Mouse (Mus musculus) layer of hippocampus, adult 2 months (tissue): Measurements from ENCODE around the gene Prox1. TPM values are rescaled to one million over a fixed set of nuclear protein-coding genes. Genes with fewer than 3 reads are reported as not detected.

Source experiments
- DNase-seq, 2 experiments: peaks; one replicate each; pipeline ENCODE4 v3.0.0; 2022; ENCODE audit warnings: low spot score in 2 of 2
- H3K27ac ChIP-seq: fragments of 200-600 bp; 2 replicates; pipeline ENCODE4 v1.8.1; 2022
- H3K4me3 ChIP-seq: fragments of 200-600 bp; 2 replicates; pipeline ENCODE4 v1.8.1; 2022; ENCODE audit warnings: mild to moderate bottlenecking
- CTCF ChIP-seq: fragments of 200-600 bp; conservative IDR thresholded peaks from 2 replicates; pipeline ENCODE4 v1.8.1; 2022; ENCODE audit warnings: antibody characterized with exemption, mild to moderate bottlenecking, moderate library complexity
- total RNA-seq, 2 experiments: library from RNA; stranded (reverse); gene quantifications; 2 replicates each; pipeline ENCODE4 v1.2.3; 2021

Gene Prox1
- total RNA-seq, 2 experiments from 2014 or later: 102 to 112 TPM

DNA sequence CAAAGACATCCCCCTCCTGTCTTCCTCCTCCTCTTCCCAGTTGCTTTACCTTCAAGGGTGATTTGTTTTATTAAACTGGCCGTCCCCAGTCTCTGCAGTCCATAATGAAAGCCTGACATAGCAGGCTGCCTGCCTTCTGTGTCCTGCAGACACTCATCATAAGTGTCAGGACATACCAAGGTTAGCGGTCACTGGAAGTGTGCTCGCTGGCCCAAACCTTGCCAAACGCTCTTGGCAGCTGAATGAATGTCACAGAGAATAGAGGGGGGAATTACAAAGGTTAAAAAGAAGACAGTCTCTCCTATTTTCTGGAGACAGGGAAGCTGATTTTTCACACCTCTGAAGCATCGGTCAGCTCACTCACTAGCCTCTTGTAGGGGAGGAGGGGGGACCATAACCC, 42.6 kb downstream of the Prox1 start:
- peak overlapping the region; percentile 53; the same call in 1 of the 2 replicates for H3K27ac ChIP-seq
- no peak for DNase-seq
- no peak for TF ChIP-seq CTCF
- no peak overlapping the region for H3K4me3 ChIP-seq

DNA sequence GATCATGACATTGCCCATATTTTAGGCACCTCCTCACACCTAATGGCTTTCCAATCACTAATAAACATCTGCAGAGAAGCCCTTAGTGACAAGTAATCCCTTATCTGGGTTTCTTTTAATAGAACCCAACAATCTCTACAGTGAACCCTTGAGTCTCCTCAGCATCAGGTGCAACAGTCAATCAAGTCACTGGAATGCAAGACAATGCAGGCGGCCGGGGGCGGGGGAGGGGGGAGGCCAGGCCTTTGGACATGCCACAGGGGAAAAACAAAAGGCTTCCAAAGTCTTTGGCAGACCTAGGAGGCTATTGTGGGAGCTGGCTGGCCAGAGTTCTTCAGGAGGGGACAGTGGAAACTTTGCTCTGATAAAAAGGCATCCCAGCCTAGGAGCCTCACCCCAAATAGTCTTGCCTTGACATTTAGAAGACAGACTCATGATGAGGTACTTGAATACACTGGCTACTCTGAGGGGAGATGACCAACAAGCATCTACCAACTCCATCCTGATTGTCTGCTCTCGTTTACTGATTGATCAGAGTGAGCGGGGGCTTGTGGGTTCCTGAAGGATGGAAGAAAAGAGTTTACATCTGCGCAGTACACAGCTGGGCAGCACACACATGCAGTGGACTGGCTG, 43.2 kb downstream of the Prox1 start:
- TF ChIP-seq CTCF: no peak
- no peak for DNase-seq
- Histone ChIP-seq H3K27ac (peak overlapping the region; percentile 10; the same call in 1 of the 2 replicates), H3K4me3 (no peak overlapping the region)

DNA sequence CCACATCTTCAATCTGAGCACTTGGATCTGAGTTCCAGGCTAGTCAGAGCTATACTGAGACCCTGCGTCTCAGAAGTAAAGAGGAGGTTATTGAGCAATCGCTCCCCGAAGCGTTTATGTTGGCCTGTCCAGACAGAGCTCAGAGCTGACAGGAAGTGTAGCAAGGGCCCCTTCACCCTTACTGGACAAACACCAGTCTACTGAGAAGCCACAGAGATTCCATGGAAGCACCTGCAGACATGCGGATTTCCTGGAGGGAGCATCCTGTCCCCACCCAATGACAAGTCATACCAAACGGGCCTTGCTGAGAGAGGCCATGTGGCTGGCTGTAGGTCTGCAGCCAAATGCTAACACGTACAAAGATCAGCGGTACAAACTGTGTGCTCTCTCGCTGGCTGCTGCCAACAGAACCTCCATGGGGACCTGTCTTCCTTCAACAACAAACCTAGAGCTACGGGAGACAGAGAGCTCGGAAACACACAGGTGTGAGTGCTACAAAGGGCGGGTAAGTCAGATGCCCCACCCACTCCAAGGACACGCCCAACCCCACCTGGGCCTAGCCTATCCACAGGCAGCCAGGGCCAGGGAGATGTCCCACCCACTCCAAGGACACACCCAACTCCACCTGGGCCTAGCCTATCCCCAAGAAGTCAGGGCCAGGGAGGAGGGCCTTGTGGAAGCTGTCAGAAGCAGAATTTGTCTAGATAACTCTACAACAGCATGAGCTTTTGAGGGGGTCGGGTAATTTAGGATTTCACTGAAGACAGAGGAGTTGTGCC, 45.4 kb downstream of the Prox1 start:
- TF ChIP-seq CTCF: no peak
- no peak for DNase-seq
- no peak overlapping the region for H3K27ac ChIP-seq
- no peak overlapping the region for H3K4me3 ChIP-seq

GRCm38 (mm10) chr1:190123404-190123803, 47.1 kb downstream of the Prox1 start:
- DNase-seq: no peak
- Histone ChIP-seq H3K4me3 (no peak overlapping the region), H3K27ac (peak overlapping the region; percentile 20; the same call in 1 of the 2 replicates)
- no peak for TF ChIP-seq CTCF

- no peak for DNase-seq
- peak; percentile 61 for TF ChIP-seq CTCF
- H3K4me3 ChIP-seq: no peak overlapping the region
- H3K27ac ChIP-seq: no peak overlapping the region
These were observed 54.5 kb downstream of the Prox1 start for GRCm38 (mm10) chr1:190115985-190116384.

DNA sequence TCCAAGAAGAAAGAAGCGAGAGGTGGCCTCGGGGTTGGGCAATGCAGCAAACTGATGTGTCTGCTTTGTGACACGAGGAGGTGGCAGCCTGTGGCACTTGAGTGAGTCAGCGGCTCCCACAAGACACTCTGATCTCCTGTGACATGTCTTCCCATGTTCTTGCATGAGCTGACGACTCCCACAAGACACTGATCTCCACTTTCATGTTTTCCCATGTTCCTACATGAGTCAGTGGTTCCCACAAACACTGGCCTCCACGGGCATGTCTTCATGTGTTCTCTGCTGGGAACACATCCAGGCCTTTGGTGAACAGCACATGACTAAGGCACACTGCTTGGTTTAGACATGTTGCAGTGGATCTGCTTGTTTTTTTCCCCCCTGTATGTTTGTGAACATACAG, 58.8 kb downstream of the Prox1 start:
- TF ChIP-seq CTCF: no peak
- H3K4me3 ChIP-seq: no peak overlapping the region
- H3K27ac ChIP-seq: no peak overlapping the region
- DNase-seq: no peak

- H3K27ac ChIP-seq: no peak overlapping the region
- DNase-seq: no peak
- no peak for TF ChIP-seq CTCF
- no peak overlapping the region for H3K4me3 ChIP-seq
These were observed 62.9 kb downstream of the Prox1 start for GRCm38 (mm10) chr1:190107587-190107986.

DNA sequence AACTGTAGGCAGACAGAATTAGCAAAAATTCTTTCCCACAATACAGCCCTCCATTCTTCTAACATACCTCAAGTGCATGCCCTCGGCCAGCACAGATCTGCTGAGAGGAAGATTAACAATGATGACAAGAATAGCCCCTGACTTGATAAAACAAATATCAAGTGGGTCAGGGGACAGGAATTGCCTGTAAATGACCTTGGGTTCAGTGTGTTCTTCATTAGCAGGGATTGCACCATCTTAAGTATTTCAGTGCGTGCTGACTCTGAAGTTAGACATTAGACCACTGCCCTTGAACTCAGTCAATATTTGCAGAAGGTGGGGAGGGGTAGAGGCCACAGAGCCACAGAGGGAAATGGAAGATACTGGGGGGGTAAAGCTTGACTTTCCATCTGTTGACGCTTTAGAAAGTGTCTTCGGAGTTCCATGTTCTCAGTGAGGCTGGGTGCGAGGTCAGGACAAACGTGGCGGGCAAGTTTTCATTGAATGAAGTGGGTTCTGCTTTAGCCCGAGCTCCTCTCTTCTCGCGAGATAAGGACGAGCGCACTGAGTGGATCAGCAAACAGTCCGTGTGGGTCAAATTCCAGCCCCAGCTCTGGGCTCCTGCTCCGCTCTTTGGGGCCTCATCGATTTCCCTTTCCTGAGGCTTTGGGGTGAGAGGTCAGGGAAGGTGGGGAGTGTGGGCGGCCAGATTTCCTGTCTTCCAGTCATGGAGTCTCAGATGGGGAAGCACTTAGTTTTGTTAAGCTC, 63.7 kb downstream of the Prox1 start:
- no peak overlapping the region for H3K4me3 ChIP-seq
- no peak overlapping the region for H3K27ac ChIP-seq
- TF ChIP-seq CTCF: no peak
- no peak for DNase-seq

GRCm38 (mm10) chr1:190106060-190106459, 64.5 kb downstream of the Prox1 start:
- no peak for DNase-seq
- TF ChIP-seq CTCF: no peak
- Histone ChIP-seq H3K4me3 (no peak overlapping the region), H3K27ac (no peak overlapping the region)

GRCm38 (mm10) chr1:190093326-190093725, 77.2 kb downstream of the Prox1 start:
- Histone ChIP-seq H3K27ac (peak overlapping the region; percentile 80), H3K4me3 (no peak overlapping the region)
- DNase-seq: no peak
- TF ChIP-seq CTCF: no peak

DNA sequence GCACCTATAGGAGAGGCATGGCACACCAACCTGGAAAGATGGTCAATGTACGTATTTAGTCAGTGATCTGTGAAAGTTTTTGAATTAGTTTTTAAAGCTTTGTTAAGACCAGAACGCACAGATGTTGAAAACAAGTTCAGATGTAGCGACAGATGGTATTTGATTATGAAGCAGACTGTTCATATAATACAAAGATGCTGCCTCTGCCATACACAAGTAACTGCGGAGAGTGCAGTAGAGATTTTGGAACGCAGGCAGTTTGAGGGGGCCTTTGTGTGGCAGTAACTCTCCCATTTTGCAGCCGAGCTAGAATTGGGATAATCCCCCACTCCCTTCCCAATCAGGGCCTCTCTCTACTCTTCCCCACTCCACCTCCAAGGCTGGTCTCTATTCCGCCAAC, 78.4 kb downstream of the Prox1 start:
- Histone ChIP-seq H3K27ac (peak overlapping the region; percentile 80), H3K4me3 (no peak overlapping the region)
- DNase-seq: peak; percentile 62 to 72
- TF ChIP-seq CTCF: no peak

DNA sequence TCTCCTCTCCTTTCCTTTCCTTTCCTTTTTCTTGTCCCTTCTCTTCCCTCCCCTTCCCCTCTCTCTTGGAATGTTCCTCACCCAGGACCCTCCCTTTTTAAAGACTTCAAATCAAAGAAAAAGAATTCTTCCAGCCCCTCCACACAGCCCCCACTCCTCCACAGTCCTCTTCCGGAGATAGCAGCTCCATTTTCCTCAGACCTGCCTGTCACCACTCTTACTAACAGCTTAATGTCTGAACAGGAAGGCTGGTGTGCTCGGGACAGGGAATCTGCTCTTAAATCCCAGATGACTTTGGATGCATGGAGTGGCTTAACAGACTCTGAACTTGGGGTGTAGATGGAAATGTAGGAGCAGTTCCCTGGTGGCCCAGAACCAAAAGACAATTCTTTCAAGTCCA, 81.6 kb downstream of the Prox1 start:
- TF ChIP-seq CTCF: no peak
- DNase-seq: no peak
- H3K4me3 ChIP-seq: no peak overlapping the region
- no peak overlapping the region for H3K27ac ChIP-seq

GRCm38 (mm10) chr1:190085703-190086102, 84.8 kb downstream of the Prox1 start:
- peak in 1 of 2 experiments; percentile 21 for DNase-seq
- no peak for TF ChIP-seq CTCF
- Histone ChIP-seq H3K4me3 (no peak overlapping the region), H3K27ac (peak overlapping the region; percentile 54)
